Mouse (Mus musculus): ENCODE measurements around the gene Unc93b1.

DNA sequence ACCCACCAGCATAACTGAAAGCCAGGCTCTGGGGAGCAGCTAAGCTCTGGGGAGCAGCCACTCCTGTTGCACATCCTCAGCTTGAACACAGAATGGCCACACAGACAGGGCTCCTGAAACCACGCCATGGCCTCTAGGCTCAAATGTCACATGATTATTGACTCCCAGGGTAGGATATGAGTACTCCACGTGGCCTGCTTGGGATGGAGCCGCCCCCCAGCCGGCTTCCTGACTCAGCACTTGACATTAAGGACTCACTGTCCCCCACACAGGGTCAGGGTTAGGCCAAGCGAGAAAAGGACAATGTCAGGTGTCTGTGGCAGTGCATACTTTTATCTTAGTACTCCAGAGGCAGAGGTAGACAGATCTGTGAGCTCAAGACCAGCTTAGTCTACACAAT, 24.8 kb upstream of the Unc93b1 start:
- TF ChIP-seq CTCF (IDR thresholded peaks at IDR 0.05; ENCODE audit: low read depth) (no peak), EP300 (IDR thresholded peaks at IDR 0.05; ENCODE audit: low read depth) (no peak)
